Mouse (Mus musculus) CH12.LX (cell line): ENCODE data around the gene Agpat4. TPM values are rescaled to one million over a fixed set of nuclear protein-coding genes. Genes with fewer than 3 reads are reported as not detected.

ENCODE experiments used
- DNase-seq: peaks from one replicate; pipeline ENCODE4 v3.0.0-alpha.2; 2013; ENCODE audit errors: extremely low read depth
- H3K27ac ChIP-seq: 2 replicates; pipeline ENCODE4 v1.5.1; 2012; ENCODE audit warnings: low read depth, mild to moderate bottlenecking, control low read depth, moderate library complexity; ENCODE audit not compliant: insufficient read depth
- H3K27me3 ChIP-seq: replicated peaks from 2 replicates; pipeline ENCODE3; 2012; ENCODE audit warnings: inconsistent platforms
- H3K36me3 ChIP-seq, 2 experiments: replicated peaks in 1 of 2; 2 replicates each; pipeline versions ENCODE3 to v1.6.1; 2012; ENCODE audit warnings: inconsistent platforms in 1 of 2, low read length in 1 of 2, mild to moderate bottlenecking in 1 of 2, mixed read lengths in 1 of 2, moderate library complexity in 1 of 2; ENCODE audit not compliant: control insufficient read depth in 1 of 2, insufficient read depth in 1 of 2
- H3K4me1 ChIP-seq, 2 experiments: 2 replicates each; pipeline ENCODE4 v1.6.1; 2012; ENCODE audit warnings: inconsistent platforms in 1 of 2, moderate library complexity in 1 of 2; ENCODE audit not compliant: insufficient read depth in 2 of 2, control insufficient read depth in 1 of 2
- H3K4me2 ChIP-seq: 2 replicates; pipeline ENCODE4 v1.6.1; 2012; ENCODE audit warnings: low read depth, mild to moderate bottlenecking, control low read depth; ENCODE audit not compliant: poor library complexity, insufficient read depth, severe bottlenecking
- H3K4me3 ChIP-seq, 3 experiments: fragments of 150-350 bp in 1 of 3; sonication (generic) in 1 of 3; replicated peaks in 1 of 3; 2 replicates each; pipeline versions ENCODE3 to v1.5.1; 2011 to 2012; ENCODE audit warnings: low read depth in 2 of 3, low read length in 2 of 3, mild to moderate bottlenecking in 2 of 3, moderate library complexity in 2 of 3, control low read depth in 1 of 3, improper control_type of control experiment in 1 of 3, inconsistent platforms in 1 of 3, mixed read lengths in 1 of 3; ENCODE audit not compliant: poor library complexity in 1 of 3
- H3K79me2 ChIP-seq: replicated peaks from 2 replicates; pipeline ENCODE4 v1.6.1; 2012; ENCODE audit warnings: mild to moderate bottlenecking, moderate library complexity; ENCODE audit not compliant: control insufficient read depth, poor library complexity, insufficient read depth, severe bottlenecking; ENCODE audit errors: extremely low read depth
- H3K9ac ChIP-seq: 2 replicates; pipeline ENCODE4 v1.6.1; 2012; ENCODE audit warnings: low read depth, mild to moderate bottlenecking, control low read depth, moderate library complexity; ENCODE audit not compliant: insufficient read depth
- H3K9me3 ChIP-seq: replicated peaks from 2 replicates; pipeline ENCODE3; 2012; ENCODE audit warnings: low read length, inconsistent platforms, mixed read lengths
- CHD1 ChIP-seq: IDR thresholded peaks from 2 replicates; pipeline ENCODE4 v1.6.1; 2012; ENCODE audit warnings: low read depth, low read length, improper control_type of control experiment, inconsistent platforms
- CTCF ChIP-seq, 2 experiments: IDR thresholded peaks in 1 of 2; conservative IDR thresholded peaks in 1 of 2; 2 replicates each; pipeline ENCODE4 v1.5.1; 2011 to 2012; ENCODE audit warnings: low read depth in 2 of 2, low read length in 2 of 2, improper control_type of control experiment in 1 of 2, inconsistent platforms in 1 of 2, mild to moderate bottlenecking in 1 of 2, moderate library complexity in 1 of 2
- E2F4 ChIP-seq: IDR thresholded peaks from 2 replicates; pipeline ENCODE4 v1.6.1; 2011; ENCODE audit warnings: low read depth, low read length, improper control_type of control experiment; ENCODE audit not compliant: insufficient replicate concordance
- ELF1 ChIP-seq: IDR thresholded peaks from 2 replicates; pipeline ENCODE4 v1.6.1; 2014; ENCODE audit warnings: low read depth, mild to moderate bottlenecking, inconsistent platforms, low read length, improper control_type of control experiment
- GABPA ChIP-seq: IDR thresholded peaks from 2 replicates; pipeline ENCODE4 v1.6.1; 2012; ENCODE audit warnings: low read depth, low read length, improper control_type of control experiment, inconsistent platforms; ENCODE audit not compliant: insufficient replicate concordance
- HCFC1 ChIP-seq: IDR thresholded peaks from 2 replicates; pipeline ENCODE4 v1.6.1; 2012; ENCODE audit warnings: low read depth, mild to moderate bottlenecking, inconsistent platforms, low read length, improper control_type of control experiment
- JUND ChIP-seq: conservative IDR thresholded peaks from 2 replicates; pipeline ENCODE4 v1.6.1; 2011; ENCODE audit warnings: low read depth, low read length, improper control_type of control experiment
- KAT2A ChIP-seq: IDR thresholded peaks from 2 replicates; pipeline ENCODE4 v1.6.1; 2012; ENCODE audit warnings: low read length, improper control_type of control experiment, inconsistent platforms; ENCODE audit not compliant: insufficient replicate concordance
- MAZ ChIP-seq: IDR thresholded peaks from 2 replicates; pipeline ENCODE4 v1.6.1; 2012; ENCODE audit warnings: low read depth, mild to moderate bottlenecking, inconsistent platforms, low read length, improper control_type of control experiment, moderate library complexity
- MXI1 ChIP-seq: IDR thresholded peaks from 2 replicates; pipeline ENCODE4 v1.6.1; 2011; ENCODE audit warnings: mild to moderate bottlenecking, low read depth, low read length, improper control_type of control experiment
- MYC ChIP-seq: IDR thresholded peaks from 2 replicates; pipeline ENCODE4 v1.6.1; 2011; ENCODE audit warnings: low read depth, mild to moderate bottlenecking, improper control_type of control experiment, low read length
- NELFE ChIP-seq: IDR thresholded peaks from 2 replicates; pipeline ENCODE4 v1.6.1; 2011; ENCODE audit warnings: low read depth, low read length, improper control_type of control experiment
- POLR2A ChIP-seq: IDR thresholded peaks from 2 replicates; pipeline ENCODE4 v1.6.1; 2011; ENCODE audit warnings: low read depth, mild to moderate bottlenecking, improper control_type of control experiment, low read length
- RAD21 ChIP-seq: IDR thresholded peaks from 2 replicates; pipeline ENCODE4 v1.6.1; 2011; ENCODE audit warnings: low read depth, mild to moderate bottlenecking, low read length, improper control_type of control experiment, moderate library complexity
- RCOR1 ChIP-seq: conservative IDR thresholded peaks from 2 replicates; pipeline ENCODE4 v1.6.1; 2012; ENCODE audit warnings: low read depth, mild to moderate bottlenecking, inconsistent platforms, low read length, improper control_type of control experiment
- SMC3 ChIP-seq: IDR thresholded peaks from 2 replicates; pipeline ENCODE4 v1.6.1; 2011; ENCODE audit warnings: low read depth, low read length, improper control_type of control experiment
- TCF12 ChIP-seq: IDR thresholded peaks from 2 replicates; pipeline ENCODE4 v1.6.1; 2014; ENCODE audit warnings: low read depth, mild to moderate bottlenecking, inconsistent platforms, low read length, improper control_type of control experiment
- UBTF ChIP-seq: IDR thresholded peaks from 2 replicates; pipeline ENCODE4 v1.6.1; 2012; ENCODE audit warnings: low read depth, mild to moderate bottlenecking, inconsistent platforms, low read length, improper control_type of control experiment, moderate library complexity
- USF1 ChIP-seq: IDR thresholded peaks from 2 replicates; pipeline ENCODE4 v1.6.1; 2014; ENCODE audit warnings: low read depth, mild to moderate bottlenecking, inconsistent platforms, low read length, improper control_type of control experiment
- dilution Hi-C: fragments of 300-500 bp; cut with MboI; formaldehyde crosslinking; loops from 2 replicates; pipeline ENCODE4 v1.14.3; 2020; ENCODE audit warnings: low sequenced_read_pairs; ENCODE audit not compliant: extremely low pct_unique_long_range_greater_than_20kb, extremely low pct_ligation_motif_present
- in situ Hi-C: fragments of 300-500 bp; cut with MboI; formaldehyde crosslinking; loops from 3 replicates; pipeline ENCODE4 v1.14.3; 2019; ENCODE audit warnings: low sequenced_read_pairs, low pct_ligation_motif_present, low pct_unique_long_range_greater_than_20kb, mixed read lengths
- polyA plus RNA-seq: library from polyadenylated mRNA; unstranded; fragments of >175 nt; gene quantifications from 2 replicates; pipeline ENCODE4 v1.2.1, GENCODE M21; 2012; ENCODE audit warnings: low read depth; ENCODE audit not compliant: insufficient read length
- total RNA-seq, 2 experiments: library from RNA; depleted of rRNA; stranded (reverse); fragments of 300-350 nt in 1 of 2; fragments of >200 nt in 1 of 2; gene quantifications; 2 replicates each; pipeline ENCODE4 v1.2.3; 2012 to 2014

Gene Agpat4
- total and polyA plus RNA-seq, 3 experiments = 34.7 to 83.2 (median 44.5) TPM

GRCm38 (mm10) chr17:12261887-12262286 lies 143.4 kb downstream of the Agpat4 start:
- no peak for TF ChIP-seq E2F4
- no peak for TF ChIP-seq KAT2A
- peak in 1 of 2 experiments; percentile 64; a peak in 2 of 4 replicates for TF ChIP-seq CTCF (conservative IDR thresholded peaks at IDR 0.05 in 1 of 2, IDR thresholded peaks at IDR 0.05 in 1 of 2; ENCODE audit: low read depth in 2 of 2, low read length in 2 of 2)
- no peak for TF ChIP-seq MXI1
- peak; percentile 41 for TF ChIP-seq RAD21
- TF ChIP-seq USF1 = no peak
- peak; percentile 30; the same call in 1 of the 2 replicates for TF ChIP-seq SMC3
- no peak for TF ChIP-seq NELFE
- TF ChIP-seq UBTF = no peak
- Histone ChIP-seq H3K4me3 (no peak overlapping the region), H3K4me2 (no peak overlapping the region), H3K9me3 (no peaks in the 10 kb centered on the region), H3K4me1 (peaks cover 7 to 31% of the 10 kb centered on the region in 2 experiments), H3K9ac (no peak overlapping the region), H3K79me2 (no peaks in the 10 kb centered on the region), H3K27me3 (no peaks in the 10 kb centered on the region), H3K27ac (no peak overlapping the region), H3K36me3 (peaks cover 28 to 73% of the 10 kb centered on the region in 2 experiments)
- peak; percentile 47 for DNase-seq
- dilution Hi-C loops = no loop called here
- in situ Hi-C loops = no loop called here

GRCm38 (mm10) chr17:12262851-12263250 lies 144.3 kb downstream of the Agpat4 start:
- no peak overlapping the region for H3K9ac ChIP-seq
- no peak overlapping the region for H3K27ac ChIP-seq
- dilution Hi-C loops = no loop called here
- no peak overlapping the region for H3K4me3 ChIP-seq
- TF ChIP-seq CHD1 = no peak
- TF ChIP-seq ELF1 = no peak
- TF ChIP-seq TCF12 = no peak
- no peak for TF ChIP-seq RAD21
- no peak for TF ChIP-seq MYC
- no peak for TF ChIP-seq MXI1
- TF ChIP-seq RCOR1 = no peak
- TF ChIP-seq POLR2A = no peak
- TF ChIP-seq HCFC1 = no peak
- TF ChIP-seq MAZ = no peak
- no peak for TF ChIP-seq JUND
- TF ChIP-seq GABPA = no peak
- in situ Hi-C loops = no loop called here
- no peaks in the 10 kb centered on the region for H3K27me3 ChIP-seq
- no peaks in the 10 kb centered on the region for H3K9me3 ChIP-seq
- no peak for DNase-seq
- peaks cover 21 to 68% of the 10 kb centered on the region in 2 experiments for H3K36me3 ChIP-seq
- no peak overlapping the region for H3K4me2 ChIP-seq
- no peaks in the 10 kb centered on the region for H3K79me2 ChIP-seq
- H3K4me1 ChIP-seq = peaks cover 13 to 41% of the 10 kb centered on the region in 2 experiments
